Comparison of ENCODE assay signal across 17 mouse cellular contexts in the genomic region with DNA sequence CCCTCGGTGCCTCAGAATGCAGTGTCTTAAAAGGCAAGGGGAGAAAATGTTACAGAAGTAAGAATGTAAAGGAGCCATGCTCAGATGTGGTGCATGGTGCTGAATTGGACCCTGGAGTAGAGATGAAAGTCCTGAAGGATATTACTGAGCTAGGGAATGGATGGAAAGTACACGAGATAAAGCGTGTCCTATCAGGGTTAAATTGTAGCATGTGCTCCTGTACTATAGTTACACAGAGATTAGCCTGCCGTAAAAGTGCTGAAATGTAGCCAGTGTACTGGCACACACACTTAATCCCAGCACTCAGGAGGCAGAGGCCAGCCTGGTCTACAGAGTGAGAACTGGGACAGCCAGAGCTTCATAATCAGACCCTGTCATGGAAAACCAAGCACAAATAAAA.
"Had no signal": no experiment of that assay in that cellular context is flagged by ENCODE, and none has a peak within 500 bp of the region (broad histone marks: within the 10 kb centered on the region; RNA-seq: fewer than 3 reads in every experiment).

No protein-coding gene starts in this region.

- H3K27me3 ChIP-seq: neural tube, embryonic 12.5 days; neural tube, embryonic 13.5 days; neural tube, embryonic 15.5 days; stomach, embryonic 15.5 days had no signal

- DNase-seq: retina, postnatal 1 day; right cerebral cortex, adult 18-20 months; right cerebral cortex, postnatal 14 days; right cerebral cortex, postnatal 25 days; right cerebral cortex, postnatal 4 days; spleen, adult 18-20 months; thymus, adult 18-20 months; thymus, adult 2 months; thymus, postnatal 14 days; thymus, postnatal 25 days; thymus, postnatal 36 days; thymus, postnatal 4 days had no signal

- H3K4me3 ChIP-seq: neural tube, embryonic 12.5 days; neural tube, embryonic 13.5 days; neural tube, embryonic 15.5 days; stomach, embryonic 15.5 days had no signal

- H3K27ac ChIP-seq: neural tube, embryonic 12.5 days; neural tube, embryonic 13.5 days; neural tube, embryonic 15.5 days; stomach, embryonic 15.5 days; stomach, postnatal 0 days had no signal

- H3K9me3 ChIP-seq: neural tube, embryonic 12.5 days; neural tube, embryonic 13.5 days; neural tube, embryonic 15.5 days; stomach, embryonic 15.5 days had no signal

- H3K4me2 ChIP-seq: neural tube, embryonic 12.5 days; neural tube, embryonic 13.5 days; neural tube, embryonic 15.5 days; stomach, embryonic 15.5 days had no signal

- H3K9ac ChIP-seq: neural tube, embryonic 12.5 days; neural tube, embryonic 13.5 days; neural tube, embryonic 15.5 days; stomach, embryonic 15.5 days had no signal

- H3K4me1 ChIP-seq: neural tube, embryonic 12.5 days; neural tube, embryonic 13.5 days; neural tube, embryonic 15.5 days; stomach, embryonic 15.5 days had no signal
